8 mouse cellular contexts compared by ENCODE assay signal in genomic region chr4:122961589-122961988, GRCm38 (mm10). TPM values are rescaled to one million over a fixed set of nuclear protein-coding genes. Genes with fewer than 3 reads are reported as not detected.
A peak's percentile ranks its signal among the peaks of the same experiment; 100 is the strongest.
DNase-seq lines count a peak whose midpoint lies in the region; ATAC-seq and TF ChIP-seq lines count a peak whose summit lies in the region.

No protein-coding gene starts in this region.

- no peaks in the 10 kb centered on the region for H3K9me3 ChIP-seq in limb, embryonic 14.5 days (ENCODE audit: control insufficient read depth, low read length)
- no peaks in the 10 kb centered on the region for H3K9me3 ChIP-seq in stomach, embryonic 15.5 days

- no peaks in the 10 kb centered on the region for H3K36me3 ChIP-seq in limb, embryonic 14.5 days (ENCODE audit: control insufficient read depth, insufficient read depth, low read length)
- no peaks in the 10 kb centered on the region for H3K36me3 ChIP-seq in stomach, embryonic 15.5 days

- H3K4me1 ChIP-seq in limb, embryonic 14.5 days (ENCODE audit: control insufficient read depth, insufficient read depth, low read length), result peaks cover 25% of the 10 kb centered on the region
- peaks cover 21% of the 10 kb centered on the region for H3K4me1 ChIP-seq in stomach, embryonic 15.5 days
- 0 out of 2 replicates have a peak, but pooled peaks cover 6% of the 10 kb centered on the region for H3K4me1 ChIP-seq in cerebellum, adult 2 months (ENCODE audit: control insufficient read depth, insufficient read depth, low read length)

- WGBS in limb, embryonic 14.5 days, result 26% methylated on average over 6 of the region's 6 CpGs
- 54% methylated on average over 6 of the region's 6 CpGs for WGBS in stomach, embryonic 15.5 days
- WGBS in cerebellum, adult 2 months, result 67% methylated on average over 6 of the region's 6 CpGs

- H3K4me3 ChIP-seq in limb, embryonic 14.5 days (replicated peaks; ENCODE audit: low read length), result peak overlapping the region; percentile 62
- peak overlapping the region; percentile 58; the same call in 1 of the 2 replicates for H3K4me3 ChIP-seq in stomach, embryonic 15.5 days (replicated peaks)
- H3K4me3 ChIP-seq in cerebellum, adult 2 months (replicated peaks; ENCODE audit: insufficient read depth, low read depth, low read length), result no peak overlapping the region

- peak overlapping the region; percentile 65; the same call in 1 of the 2 replicates for H3K9ac ChIP-seq in limb, embryonic 14.5 days (ENCODE audit: low read depth, low read length, severe bottlenecking)
- H3K9ac ChIP-seq in stomach, embryonic 15.5 days, result no peak overlapping the region

- H3K4me2 ChIP-seq in limb, embryonic 14.5 days (replicated peaks; ENCODE audit: low read depth, low read length, severe bottlenecking), result peak overlapping the region; percentile 99
- peak overlapping the region; percentile 100 for H3K4me2 ChIP-seq in stomach, embryonic 15.5 days

- no peak for TF ChIP-seq CTCF in cerebellum, adult 2 months (IDR thresholded peaks at IDR 0.05; ENCODE audit: borderline replicate concordance, insufficient read depth, low read depth, low read length)

- peak; percentile 39 for DNase-seq in embryo, embryonic 11 days
- no peak for DNase-seq in embryo, embryonic 9.5 days (ENCODE audit: extremely low spot score)
- DNase-seq in retina, embryonic 14.5 days (ENCODE audit: low spot score), result peak; percentile 30
- no peak for DNase-seq in retina, postnatal 1 day
- DNase-seq in limb, embryonic 14.5 days (ENCODE audit: low spot score), result no peak
- no peak for DNase-seq in cerebellum, adult 2 months

- H3K27ac ChIP-seq in limb, embryonic 14.5 days (replicated peaks; ENCODE audit: low read depth, low read length), result no peak overlapping the region
- H3K27ac ChIP-seq in stomach, embryonic 15.5 days, result no peak overlapping the region
- no peak overlapping the region for H3K27ac ChIP-seq in cerebellum, adult 2 months (ENCODE audit: insufficient read depth, low read length)

- no peak for TF ChIP-seq POLR2A in limb, embryonic 14.5 days (IDR thresholded peaks at IDR 0.05; ENCODE audit: borderline replicate concordance, extremely low read depth, insufficient read depth, insufficient read length)
- no peak for TF ChIP-seq POLR2A in cerebellum, adult 2 months (IDR thresholded peaks at IDR 0.05; ENCODE audit: borderline replicate concordance, insufficient read depth, low read length)

- ATAC-seq in limb, embryonic 14.5 days (ENCODE audit: low FRiP score, low read depth), result no peak
- no peak for ATAC-seq in stomach, embryonic 15.5 days (ENCODE audit: insufficient read depth, low FRiP score, low read depth)
- ATAC-seq in monocyte, adult 5-6 weeks (replicated peaks; ENCODE audit: insufficient number of reproducible peaks, low FRiP score, low TSS enrichment, poor library complexity, severe bottlenecking), result no peak

- no peaks in the 10 kb centered on the region for H3K27me3 ChIP-seq in limb, embryonic 14.5 days (ENCODE audit: control insufficient read depth, insufficient read depth, low read length)
- peaks cover 10% of the 10 kb centered on the region; the same call in 1 of the 2 replicates for H3K27me3 ChIP-seq in stomach, embryonic 15.5 days (replicated peaks)
- H3K27me3 ChIP-seq in cerebellum, adult 2 months (ENCODE audit: control insufficient read depth, insufficient read depth, low read length), result peaks cover 3% of the 10 kb centered on the region; the same call in 1 of the 2 replicates

RNA-seq across cellular contexts. Expression of gene Mfsd2a, which starts 0.6 kb away (rescaled TPM):
- polyA plus RNA-seq in limb, embryonic 14.5 days (2012; rRNA removed), result 13.1 and 16.4 TPM in 2 replicates
- 9.1 and 9.3 TPM in 2 replicates for polyA plus RNA-seq in limb, embryonic 14.5 days (2014; fragmentation: Nextera tagmentation; extraction: Ambion mirVana)
- 2.7 and 4.1 TPM in 2 replicates for polyA plus RNA-seq in stomach, embryonic 15.5 days (2015; fragmentation: Nextera tagmentation; extraction: Ambion mirVana)
- polyA plus RNA-seq in cerebellum, adult 2 months (2012; rRNA removed), result 32.9 and 34.4 TPM in 2 replicates
- not detected in 3 replicates for total RNA-seq in monocyte, adult 5-6 weeks (2017)

RNA-seq across cellular contexts. Expression of gene Mycl, which starts 33.9 kb away (rescaled TPM):
- 24.6 and 26.2 TPM in 2 replicates for polyA plus RNA-seq in limb, embryonic 14.5 days (2012; rRNA removed)
- polyA plus RNA-seq in limb, embryonic 14.5 days (2014; fragmentation: Nextera tagmentation; extraction: Ambion mirVana), result 39.2 and 41.1 TPM in 2 replicates
- 20.6 and 21.3 TPM in 2 replicates for polyA plus RNA-seq in stomach, embryonic 15.5 days (2015; fragmentation: Nextera tagmentation; extraction: Ambion mirVana)
- polyA plus RNA-seq in cerebellum, adult 2 months (2012; rRNA removed), result 5.3 and 5.8 TPM in 2 replicates
- 1.3 TPM in 1 of 3 replicates, not detected in the others for total RNA-seq in monocyte, adult 5-6 weeks (2017)

RNA-seq across cellular contexts. Expression of gene Trit1, which starts 54.8 kb away (rescaled TPM):
- 13.7 and 15.0 TPM in 2 replicates for polyA plus RNA-seq in limb, embryonic 14.5 days (2012; rRNA removed)
- polyA plus RNA-seq in limb, embryonic 14.5 days (2014; fragmentation: Nextera tagmentation; extraction: Ambion mirVana), result 18.9 and 20.1 TPM in 2 replicates
- 18.3 and 20.4 TPM in 2 replicates for polyA plus RNA-seq in stomach, embryonic 15.5 days (2015; fragmentation: Nextera tagmentation; extraction: Ambion mirVana)
- polyA plus RNA-seq in cerebellum, adult 2 months (2012; rRNA removed), result 10.9 and 11.0 TPM in 2 replicates
- total RNA-seq in monocyte, adult 5-6 weeks (2017), result 14.1 to 23.3 TPM (median 15.6 TPM) in 3 replicates

Comparison
In these comparisons a context has a peak if more than half of its experiments do, and no peak if none do; other contexts are left out.
1. DNase-seq: peak in embryo, embryonic 11 days (single experiment) and retina, embryonic 14.5 days (single experiment); none in embryo, embryonic 9.5 days (single experiment), retina, postnatal 1 day (single experiment), limb, embryonic 14.5 days (single experiment) and cerebellum, adult 2 months (0 of 2).